Mouse (Mus musculus) left cerebral cortex, postnatal 10 days (tissue): ENCODE data around the gene Car9. TPM values are rescaled to one million over a fixed set of nuclear protein-coding genes. Genes with fewer than 3 reads are reported as not detected.

Experiments used
- DNase-seq, 2 experiments: peaks; one replicate each; pipeline ENCODE4 v3.0.0; 2021 to 2022; ENCODE audit warnings: low spot score in 2 of 2, mixed read lengths in 1 of 2; ENCODE audit errors: extremely low spot score in 1 of 2
- intact Hi-C: fragments of 180-260 bp; cut with DNase I; formaldehyde crosslinking; loops from one replicate; pipeline ENCODE4 v1.15.1; 2025
- total RNA-seq, 2 experiments: library from RNA; stranded (reverse); gene quantifications; 2 replicates each; pipeline ENCODE4 v1.2.3; 2021

Car9 gene
- total RNA-seq, 2 experiments from 2014 or later = 0.45 TPM; not detected in 1

- intact Hi-C loops = loop anchor here (5.0 kb wide), 2 partner anchors 35 to 65 kb away; no protein-coding TSS in a partner anchor
- no peak for DNase-seq
Observed at GRCm38 (mm10) chr4:43492101-43492820, 14.5 kb upstream of the Car9 start.

DNA sequence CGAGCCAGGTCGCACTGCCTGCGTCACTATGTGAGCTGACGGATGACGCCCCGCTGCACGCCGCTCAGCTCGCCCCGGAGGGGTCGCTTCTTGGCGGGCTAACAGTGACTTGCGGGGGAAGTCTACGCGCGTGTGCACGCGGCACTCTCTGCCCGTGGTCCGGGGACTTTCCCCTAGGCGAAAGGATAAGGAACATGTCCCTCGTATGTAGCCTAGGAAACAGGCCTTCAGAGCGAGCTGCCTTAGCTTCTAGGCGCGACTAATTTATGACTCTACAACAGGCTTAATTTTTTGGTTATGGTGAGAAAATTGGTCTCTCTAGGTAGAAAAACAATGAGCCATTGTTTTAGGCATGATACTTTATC, 14.0 kb upstream of the Car9 start, which contains the start of gene Ccdc107:
TSS of gene Ccdc107 (plus strand) at position 80 of the 365 bp plus-strand sequence.
- intact Hi-C loops = loop anchor here (5.0 kb wide), 2 partner anchors 34 to 64 kb away; no protein-coding TSS in a partner anchor
- DNase-seq = peak; percentile 92 to 94

DNA sequence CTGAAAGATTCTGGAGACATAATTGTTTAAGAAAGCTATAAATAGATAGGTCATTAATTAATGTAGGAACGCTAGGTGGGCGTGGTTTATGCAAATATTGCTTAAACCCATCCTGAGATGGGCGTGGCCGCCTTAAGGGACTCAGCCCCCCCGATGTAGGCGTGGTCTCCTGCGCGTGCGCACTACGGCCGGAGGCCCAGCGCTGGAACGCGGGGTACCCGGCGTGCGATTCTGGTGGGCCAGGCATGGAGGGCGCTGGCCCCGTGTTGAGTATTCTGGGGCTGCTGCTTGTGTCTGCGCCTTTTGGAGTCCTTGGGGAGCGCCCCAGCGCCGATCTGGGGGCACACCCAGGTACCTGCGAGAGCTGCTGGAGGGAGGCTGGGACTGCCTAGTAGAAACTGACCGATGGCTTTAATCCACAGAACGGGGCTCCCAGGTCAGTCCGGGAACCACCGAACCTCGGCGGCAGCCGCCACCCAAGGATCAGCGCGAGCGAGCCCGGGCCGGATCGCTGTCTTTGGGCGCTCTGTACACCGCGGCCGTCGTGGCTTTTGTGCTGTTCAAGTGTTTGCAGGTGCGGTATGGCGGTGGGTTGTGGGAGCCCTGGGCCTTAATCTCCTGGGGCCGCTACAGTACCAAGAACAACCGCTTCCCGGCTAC, 13.4 kb upstream of the Car9 start:
- intact Hi-C loops = loop anchor here (5.0 kb wide), 2 partner anchors 34 to 64 kb away; no protein-coding TSS in a partner anchor

GRCm38 (mm10) chr4:43493846-43494240, 12.9 kb upstream of the Car9 start:
- intact Hi-C loops = loop anchor here (5.0 kb wide), 2 partner anchors 33 to 63 kb away; no protein-coding TSS in a partner anchor
- DNase-seq = no peak

More for the DNA sequence above, 13.4 kb upstream of the Car9 start:
- peak; percentile 95 to 96 for DNase-seq

DNA sequence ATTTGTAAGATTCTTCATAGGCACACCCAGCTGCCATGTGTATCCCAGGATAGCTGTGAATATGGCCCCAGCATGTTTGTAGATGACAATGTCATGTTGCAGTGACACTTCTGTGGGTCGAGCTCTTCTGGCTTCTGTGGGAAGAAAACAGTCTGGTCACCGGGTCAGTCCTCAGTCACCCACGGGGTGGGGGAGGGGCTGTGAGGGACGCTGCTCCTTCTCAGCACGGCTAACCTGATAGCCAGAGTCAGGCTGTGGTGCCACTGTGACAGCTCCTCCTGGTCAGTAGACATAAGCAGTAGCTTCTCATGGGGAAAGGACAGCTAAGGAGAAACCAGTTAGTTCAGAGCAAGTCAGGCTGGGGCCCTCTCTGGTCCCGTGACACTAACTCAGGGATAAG, 10.2 kb upstream of the Car9 start:
- intact Hi-C loops = no loop called here
- no peak for DNase-seq

- no peak for DNase-seq
- intact Hi-C loops = no loop called here
Observed at GRCm38 (mm10) chr4:43497405-43497804, 9.4 kb upstream of the Car9 start.

DNA sequence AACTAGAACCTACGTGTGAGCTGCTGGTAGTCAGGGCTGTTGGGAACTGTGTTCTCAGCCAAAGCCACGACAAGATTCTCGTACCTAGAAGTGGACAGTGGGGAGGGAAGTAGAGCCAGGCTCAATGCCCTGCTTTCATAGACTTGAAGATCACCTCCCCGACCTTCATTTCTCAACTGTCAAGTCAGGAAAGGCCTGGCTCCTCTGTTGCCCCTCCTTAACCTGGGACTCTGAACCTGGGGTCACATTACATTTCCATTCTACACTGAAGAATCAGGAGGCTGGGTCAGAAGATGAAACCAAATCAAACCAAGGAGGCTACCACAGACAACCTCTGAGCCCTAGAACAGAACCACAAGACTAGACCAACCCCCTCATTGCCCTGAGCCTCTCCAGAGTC, 8.8 kb upstream of the Car9 start:
- intact Hi-C loops = no loop called here

GRCm38 (mm10) chr4:43498983-43499382, 7.8 kb upstream of the Car9 start:
- DNase-seq = no peak

More for the DNA sequence above, 8.8 kb upstream of the Car9 start:
- DNase-seq = no peak

GRCm38 (mm10) chr4:43499407-43500333, 7.1 kb upstream of the Car9 start, which contains the start of gene Arhgef39:
TSS of gene Arhgef39 (minus strand) at chr4:43499695.
- intact Hi-C loops = no loop called here

More at GRCm38 (mm10) chr4:43498983-43499382, 7.8 kb upstream of the Car9 start:
- intact Hi-C loops = no loop called here

GRCm38 (mm10) chr4:43503041-43503440, 3.7 kb upstream of the Car9 start:
- DNase-seq = no peak
- intact Hi-C loops = no loop called here

More at GRCm38 (mm10) chr4:43499407-43500333, 7.1 kb upstream of the Car9 start, which contains the start of gene Arhgef39:
- DNase-seq = peak; percentile 59 to 91

DNA sequence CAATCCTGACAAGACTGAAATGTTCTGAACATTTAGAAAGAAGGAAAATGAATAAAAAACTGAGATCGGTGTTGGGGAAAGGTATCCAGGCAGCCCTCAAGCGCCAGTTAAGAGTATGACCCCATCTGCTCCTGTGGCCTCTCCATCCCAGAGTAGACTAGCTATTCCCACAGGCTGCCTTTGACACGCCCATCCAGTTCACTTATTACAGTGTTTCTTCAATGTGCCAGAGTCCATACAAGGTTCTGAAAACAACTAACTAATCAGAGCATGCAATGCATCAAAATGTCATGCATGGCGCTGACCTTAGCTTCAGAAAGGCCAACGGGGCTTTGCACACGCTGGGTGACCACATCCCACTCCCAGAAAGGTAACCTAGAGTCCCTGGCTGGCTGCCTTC, 3.3 kb upstream of the Car9 start:
- intact Hi-C loops = no loop called here
- no peak for DNase-seq

- intact Hi-C loops = no loop called here
- DNase-seq = no peak
Observed at GRCm38 (mm10) chr4:43504269-43504668, 2.5 kb upstream of the Car9 start.

- intact Hi-C loops = no loop called here
- no peak for DNase-seq
Observed at GRCm38 (mm10) chr4:43506074-43506473, 692 bp upstream of the Car9 start.

GRCm38 (mm10) chr4:43507938-43508665, 1.3 kb downstream of the Car9 start:
- DNase-seq = no peak
- intact Hi-C loops = no loop called here

- intact Hi-C loops = no loop called here
- DNase-seq = peak in 1 of 2 experiments; percentile 50
Observed at GRCm38 (mm10) chr4:43508666-43508997, 1.9 kb downstream of the Car9 start.

DNA sequence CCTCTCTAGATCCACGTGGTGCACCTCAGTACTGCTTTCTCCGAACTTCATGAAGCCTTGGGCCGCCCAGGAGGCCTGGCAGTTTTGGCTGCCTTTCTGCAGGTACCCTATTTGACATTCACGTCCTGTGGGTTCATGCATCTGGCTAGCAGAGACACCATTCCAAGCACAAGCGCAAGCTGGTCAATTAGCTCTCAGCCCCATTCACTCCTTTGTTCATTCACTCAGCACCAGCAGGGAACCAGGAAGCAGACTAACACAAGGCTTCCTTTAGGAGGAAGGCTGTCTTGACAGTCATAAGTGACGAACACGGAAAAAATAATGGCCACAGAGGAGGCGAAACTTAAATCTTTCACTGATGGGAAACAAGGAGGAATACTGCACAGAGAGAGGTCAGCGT, 2.3 kb downstream of the Car9 start:
- DNase-seq = no peak
- intact Hi-C loops = no loop called here

- no peak for DNase-seq
- intact Hi-C loops = no loop called here
Observed at GRCm38 (mm10) chr4:43511675-43512454, 5.1 kb downstream of the Car9 start.

- no peak for DNase-seq
- intact Hi-C loops = no loop called here
Observed at GRCm38 (mm10) chr4:43512653-43513052, 5.9 kb downstream of the Car9 start.
